Mouse (Mus musculus) embryonic fibroblast, embryonic 13.5 days (primary cell): ENCODE data around the gene B020011L13Rik.
"Not testable (repeated sequence)": the region's sequence is repeated elsewhere in the genome, so short reads cannot be mapped to it uniquely, and the experiment has no call there.

ENCODE experiments used
- CTCF ChIP-seq: IDR thresholded peaks from 2 replicates; pipeline ENCODE4 v1.5.1; 2011; ENCODE audit warnings: mild to moderate bottlenecking, control low read depth, low read length, moderate library complexity, borderline replicate concordance; ENCODE audit not compliant: insufficient read depth
- POLR2A ChIP-seq: IDR thresholded peaks from 2 replicates; pipeline ENCODE4 v1.6.1; 2011; ENCODE audit warnings: low read depth, mild to moderate bottlenecking, control low read depth, low read length, moderate library complexity

DNA sequence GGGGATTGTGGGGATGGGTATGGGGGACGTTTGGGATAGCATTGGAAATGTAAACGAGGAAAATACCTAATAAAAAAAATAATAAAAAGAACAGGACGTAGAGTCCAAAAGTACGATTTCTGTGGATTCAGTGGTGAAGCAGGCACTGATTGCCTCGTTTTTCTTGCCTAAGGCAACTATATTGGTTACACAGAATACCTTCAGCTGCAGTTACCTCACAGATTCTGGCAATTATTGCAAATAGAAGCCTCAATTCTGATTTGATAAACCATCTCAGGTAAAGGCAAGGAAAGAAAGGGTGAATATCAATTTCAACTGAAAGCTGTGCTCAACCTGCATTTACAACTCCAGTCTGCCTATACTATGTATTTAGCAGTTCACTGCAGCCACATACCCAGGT, 48.8 kb downstream of the B020011L13Rik start, which contains the start of gene Gm28360:
- TF ChIP-seq CTCF, POLR2A: not testable (repeated sequence)
